Mouse (Mus musculus) small intestine, adult 2 months (tissue): ENCODE data around the gene 4930519P11Rik.

Experiments used
- CTCF ChIP-seq: fragments of 200-500 bp; IDR thresholded peaks from 2 replicates; pipeline ENCODE4 v1.5.1; 2012; ENCODE audit warnings: low read depth, mild to moderate bottlenecking, control low read depth, inconsistent platforms, low read length, moderate library complexity, mixed read lengths; ENCODE audit not compliant: insufficient replicate concordance, insufficient read length; ENCODE audit errors: extremely low read depth
- POLR2A ChIP-seq: fragments of 200-500 bp; IDR thresholded peaks from 2 replicates; pipeline ENCODE4 v1.6.1; 2012; ENCODE audit warnings: low read depth, mild to moderate bottlenecking, control low read depth, inconsistent platforms, low read length, moderate library complexity

GRCm38 (mm10) chr2:154642712-154643385 lies 29.6 kb upstream of the 4930519P11Rik start:
- TF ChIP-seq CTCF (no peak), POLR2A (no peak)
